Mouse (Mus musculus): ENCODE data around the gene Kcnj1.

- TF ChIP-seq CTCF (conservative IDR thresholded peaks at IDR 0.05; ENCODE audit: low read length): no peak
- TF ChIP-seq POU5F1 (IDR thresholded peaks at IDR 0.05; ENCODE audit: borderline replicate concordance, low read length): no peak
- no peak for TF ChIP-seq NANOG (IDR thresholded peaks at IDR 0.05; ENCODE audit: borderline replicate concordance, low read length)
Measured at GRCm38 (mm10) chr9:32391092-32391491, 18.8 kb downstream of the Kcnj1 start.
